Mouse (Mus musculus) right cerebral cortex, postnatal 10 days (tissue): Measurements from ENCODE around the gene Camk2b.
"Not testable (repeated sequence)": the region's sequence is repeated elsewhere in the genome, so short reads cannot be mapped to it uniquely, and the experiment has no call there.

ENCODE experiments used
- DNase-seq, 2 experiments: peaks; one replicate each; pipeline ENCODE4 v3.0.0; 2021; ENCODE audit warnings: low spot score in 2 of 2

The Camk2b gene

DNA sequence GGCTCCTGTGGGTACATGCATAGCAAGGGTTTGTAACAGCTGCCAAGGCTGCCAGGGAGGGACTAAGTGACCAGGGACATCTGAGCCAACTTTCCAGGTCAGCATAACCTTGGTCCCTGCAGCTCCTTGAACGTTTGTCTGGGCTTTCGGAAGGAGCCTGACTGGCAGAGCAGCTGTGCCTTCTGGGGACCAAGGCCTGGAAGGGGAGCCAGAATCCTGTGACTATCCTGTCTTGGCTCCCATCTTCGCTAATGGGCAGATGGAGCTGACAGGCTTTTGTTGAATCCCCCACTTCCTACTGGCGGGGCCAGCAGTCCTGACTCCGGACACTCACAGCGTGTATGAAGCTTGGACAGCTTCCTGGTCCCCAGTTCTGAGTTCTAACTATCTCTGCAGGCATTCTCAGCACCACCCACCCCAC is 51.1 kb downstream of the Camk2b start:
- no peak for DNase-seq

DNA sequence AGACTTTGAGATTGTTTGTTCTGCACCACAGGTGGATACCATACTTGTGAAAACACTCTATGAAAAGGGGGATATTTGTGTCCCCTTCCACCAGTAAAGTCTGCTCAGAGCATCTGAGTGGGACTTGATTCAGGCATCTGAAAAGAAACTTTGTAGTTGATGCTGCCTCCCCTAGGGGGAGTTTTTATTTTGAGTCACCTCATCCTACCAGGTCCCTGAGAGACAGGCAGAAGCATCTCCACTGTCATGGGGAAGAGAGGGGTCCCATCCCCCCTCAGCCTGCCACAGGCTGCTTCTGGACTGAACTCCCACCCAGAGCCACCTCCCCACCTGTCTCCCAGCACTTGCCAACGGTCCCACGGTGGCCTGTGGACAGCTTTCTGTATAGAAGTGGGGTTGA is 52.8 kb downstream of the Camk2b start:
- DNase-seq: no peak

DNA sequence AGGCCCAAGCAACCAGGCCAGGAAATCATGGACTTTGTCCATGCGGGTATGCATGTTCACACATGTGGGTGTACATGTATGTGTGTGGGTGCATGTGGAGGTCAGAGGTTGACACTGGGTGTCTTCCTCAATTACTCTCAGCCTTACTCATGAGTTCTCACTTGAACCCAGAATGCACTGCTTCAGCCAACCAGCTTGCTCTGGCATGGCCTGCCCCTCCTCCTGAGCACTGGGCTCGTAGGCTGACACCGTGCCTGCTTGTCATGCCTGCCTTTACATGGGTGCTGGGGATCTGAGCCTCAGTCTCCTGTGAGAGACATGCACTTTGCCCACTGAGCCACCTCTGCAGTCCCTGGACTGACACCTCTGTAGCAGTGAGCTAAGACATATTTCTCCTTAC is 54.3 kb downstream of the Camk2b start:
- DNase-seq: no peak

DNA sequence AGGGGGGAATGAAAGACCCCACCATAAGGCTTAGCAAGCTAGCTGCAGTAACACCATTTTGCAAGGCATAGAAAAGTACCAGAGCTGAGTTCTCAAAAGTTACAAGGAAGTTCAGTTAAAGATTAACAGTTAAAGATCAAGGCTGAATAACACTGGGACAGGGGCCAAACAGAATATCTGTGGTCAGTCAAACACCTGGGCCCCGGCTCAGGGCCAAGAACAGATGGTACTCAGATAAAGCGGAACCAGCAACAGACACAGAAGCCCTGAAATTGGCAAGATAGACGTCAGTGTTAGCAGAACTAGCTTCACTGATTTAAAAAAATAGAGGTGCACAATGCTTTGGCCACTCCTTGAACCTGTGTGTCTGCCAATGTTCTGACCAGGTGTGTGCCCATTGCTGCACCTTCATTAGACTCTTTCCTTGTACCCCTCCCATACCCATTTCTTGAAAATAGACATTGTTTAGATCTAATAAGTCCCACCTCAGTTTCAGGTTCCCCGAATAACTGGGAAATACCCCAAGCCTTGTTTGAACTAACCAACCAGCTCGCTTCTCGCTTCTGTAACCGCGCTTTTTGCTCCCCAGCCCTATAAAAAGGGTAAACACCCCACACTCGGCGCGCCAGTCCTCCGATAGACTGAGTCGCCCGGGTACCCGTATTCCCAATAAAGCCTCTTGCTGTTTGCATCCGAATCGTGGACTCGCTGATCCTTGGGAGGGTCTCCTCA is 55.2 kb downstream of the Camk2b start:
- DNase-seq: not testable (repeated sequence)

GRCm38 (mm10) chr11:6007779-6008128 is 58.4 kb downstream of the Camk2b start:
- not testable (repeated sequence) for DNase-seq

DNA sequence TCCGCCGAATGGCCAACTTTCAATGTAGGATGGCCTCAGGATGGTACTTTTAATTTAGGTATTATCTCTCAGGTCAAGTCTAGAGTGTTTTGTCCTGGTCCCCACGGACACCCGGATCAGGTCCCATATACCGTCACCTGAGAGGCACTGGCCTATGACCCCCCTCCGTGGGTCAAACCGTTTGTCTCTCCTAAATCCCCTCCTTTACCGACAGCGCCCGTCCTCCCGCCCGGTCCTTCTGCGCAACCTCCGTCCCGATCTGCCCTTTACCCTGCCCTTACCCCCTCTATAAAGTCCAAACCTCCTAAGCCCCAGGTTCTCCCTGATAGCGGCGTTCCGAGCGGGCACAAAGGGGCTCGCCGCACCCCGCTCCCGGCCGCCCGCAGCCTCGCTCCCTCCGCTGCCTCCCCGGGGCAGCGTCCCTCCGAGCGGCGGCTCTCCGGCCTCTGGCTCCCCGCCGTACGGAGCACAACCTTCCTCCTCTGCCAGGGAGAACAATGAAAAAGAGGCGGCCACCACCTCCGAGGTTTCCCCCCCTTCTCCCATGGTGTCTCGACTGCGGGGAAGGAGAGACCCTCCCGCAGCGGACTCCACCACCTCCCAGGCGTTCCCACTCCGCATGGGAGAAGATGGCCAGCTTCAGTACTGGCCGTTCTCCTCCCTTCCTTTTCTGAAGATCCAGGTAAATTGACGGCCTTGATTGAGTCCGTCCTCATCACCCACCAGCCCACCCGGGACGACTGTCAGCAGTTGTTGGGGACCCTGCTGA is 59.0 kb downstream of the Camk2b start:
- not testable (repeated sequence) for DNase-seq

DNA sequence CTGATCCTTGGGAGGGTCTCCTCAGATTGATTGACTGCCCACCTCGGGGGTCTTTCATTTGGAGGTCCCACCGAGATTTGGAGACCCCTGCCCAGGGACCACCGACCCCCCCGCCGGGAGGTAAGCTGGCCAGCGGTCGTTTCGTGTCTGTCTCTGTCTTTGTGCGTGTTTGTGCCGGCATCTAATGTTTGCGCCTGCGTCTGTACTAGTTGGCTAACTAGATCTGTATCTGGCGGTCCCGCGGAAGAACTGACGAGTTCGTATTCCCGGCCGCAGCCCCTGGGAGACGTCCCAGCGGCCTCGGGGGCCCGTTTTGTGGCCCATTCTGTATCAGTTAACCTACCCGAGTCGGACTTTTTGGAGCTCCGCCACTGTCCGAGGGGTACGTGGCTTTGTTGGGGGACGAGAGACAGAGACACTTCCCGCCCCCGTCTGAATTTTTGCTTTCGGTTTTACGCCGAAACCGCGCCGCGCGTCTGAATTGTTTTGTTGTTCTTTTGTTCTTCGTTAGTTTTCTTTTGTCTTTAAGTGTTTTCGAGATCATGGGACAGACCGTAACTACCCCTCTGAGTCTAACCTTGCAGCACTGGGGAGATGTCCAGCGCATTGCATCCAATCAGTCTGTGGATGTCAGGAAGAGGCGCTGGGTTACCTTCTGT is 59.7 kb downstream of the Camk2b start:
- DNase-seq: not testable (repeated sequence)

GRCm38 (mm10) chr11:6005374-6006043 is 60.7 kb downstream of the Camk2b start:
- DNase-seq: not testable (repeated sequence)

DNA sequence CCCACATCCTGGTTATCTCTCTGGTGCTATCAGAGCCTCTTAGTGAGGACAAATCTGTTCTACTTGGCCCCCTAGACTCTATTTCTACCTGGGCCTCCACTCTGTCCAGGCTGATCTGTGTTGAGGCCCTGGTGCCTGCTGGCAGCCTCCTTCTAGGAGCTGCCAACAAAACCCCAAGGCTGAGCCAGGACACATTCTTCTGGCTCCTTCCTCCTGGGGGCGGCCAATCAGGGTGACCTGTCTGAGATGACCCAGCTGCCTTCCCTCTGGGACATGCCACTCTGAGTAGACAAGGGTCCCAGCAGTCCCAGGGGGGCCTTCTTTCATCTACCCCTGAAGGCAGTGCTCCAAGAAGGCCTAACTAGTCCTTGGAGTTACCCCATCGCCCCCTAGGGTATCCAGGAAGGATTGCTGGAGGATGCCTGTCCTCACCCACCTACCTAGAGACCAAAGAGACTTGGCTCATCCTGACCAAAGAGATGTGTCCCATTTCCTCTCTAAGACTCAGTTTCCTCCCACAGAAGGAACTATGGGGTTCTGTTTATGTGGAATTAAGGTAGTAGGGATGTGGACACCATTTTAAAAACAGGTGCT is 63.0 kb downstream of the Camk2b start:
- no peak for DNase-seq

DNA sequence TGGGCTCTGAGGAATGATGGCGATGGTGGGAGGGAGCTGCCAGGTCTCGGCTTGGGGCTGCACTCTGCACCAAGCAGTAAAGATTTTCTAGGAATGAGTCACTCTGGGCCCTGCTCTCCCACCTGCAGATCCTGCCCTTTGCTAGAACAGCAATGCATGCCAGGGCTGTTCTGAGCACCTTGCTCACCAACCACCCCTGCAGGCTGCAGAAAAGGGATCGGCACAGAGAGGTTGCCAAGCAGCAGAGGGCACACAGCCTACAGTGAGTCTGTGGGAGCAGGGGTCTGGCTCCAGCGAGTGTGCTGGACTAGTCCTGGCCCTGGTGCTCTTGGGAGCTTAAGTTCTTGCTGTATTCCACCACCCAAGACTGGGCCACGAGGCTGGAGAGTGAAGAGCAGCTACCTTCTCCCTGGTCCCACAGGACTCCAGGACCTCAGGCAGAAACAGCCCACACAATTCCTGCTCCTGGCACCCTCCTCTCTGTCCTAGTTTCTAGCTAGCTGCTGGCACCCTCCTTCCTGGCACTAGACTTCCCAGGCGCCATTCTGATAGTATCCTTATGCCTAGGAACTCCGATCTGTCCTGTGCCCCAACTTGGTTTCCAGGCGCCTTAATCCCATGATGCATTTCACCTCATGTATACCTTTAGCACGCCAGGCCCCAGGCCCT is 64.0 kb downstream of the Camk2b start:
- DNase-seq: peak in 1 of 2 experiments; percentile 60

DNA sequence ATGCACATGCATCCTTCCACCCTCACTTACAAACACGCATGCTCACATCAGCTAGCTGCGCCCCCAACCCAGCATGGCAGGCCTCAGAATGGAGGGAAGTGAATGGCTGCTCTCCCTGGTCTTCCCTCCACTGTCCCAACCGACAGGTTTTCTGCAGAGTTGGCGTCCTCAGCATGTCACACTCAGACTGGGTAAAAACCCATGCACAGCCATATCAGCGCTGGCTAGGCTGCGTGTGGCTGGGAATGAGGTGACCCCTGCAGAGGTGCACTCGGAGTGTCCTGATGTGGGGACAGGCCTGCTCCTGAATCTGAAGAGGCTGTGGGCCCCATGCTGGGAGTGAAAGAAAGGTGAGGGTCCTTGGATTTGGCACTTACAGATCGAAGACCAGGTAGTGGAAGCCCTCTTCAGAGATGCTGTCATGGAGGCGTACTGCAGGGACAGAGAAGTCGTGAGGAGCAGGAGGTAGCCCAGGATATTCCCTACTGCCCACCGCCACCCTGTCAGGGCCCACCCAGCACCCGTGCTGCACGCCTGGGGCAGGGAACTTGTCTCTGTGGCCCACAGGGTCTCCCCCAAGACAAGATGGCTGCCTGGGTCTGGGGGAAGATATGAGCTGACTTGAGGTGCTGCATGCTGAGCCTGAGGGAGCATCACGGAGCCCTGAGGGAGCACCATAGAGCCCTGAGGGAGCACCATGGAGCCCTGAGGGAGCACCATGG is 65.0 kb downstream of the Camk2b start:
- no peak for DNase-seq

GRCm38 (mm10) chr11:5999832-6000771 is 66.1 kb downstream of the Camk2b start:
- DNase-seq: peak; percentile 91 to 96

DNA sequence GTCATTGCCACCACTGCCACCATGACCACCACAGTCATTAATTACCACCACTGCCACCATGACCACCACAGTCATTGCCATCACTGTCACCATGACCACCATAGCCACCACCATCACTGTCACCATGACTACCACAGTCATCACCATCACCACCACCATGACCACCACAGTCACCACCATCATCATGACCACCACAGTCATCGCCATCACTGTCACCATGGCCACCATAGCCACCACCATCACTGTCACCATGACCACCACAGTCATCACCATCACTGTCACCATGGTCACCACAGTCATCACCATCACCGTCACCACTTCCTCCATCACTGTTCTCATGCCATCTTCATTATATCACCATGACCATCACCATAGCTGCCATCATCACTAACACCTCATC is 67.7 kb downstream of the Camk2b start:
- DNase-seq: no peak

DNA sequence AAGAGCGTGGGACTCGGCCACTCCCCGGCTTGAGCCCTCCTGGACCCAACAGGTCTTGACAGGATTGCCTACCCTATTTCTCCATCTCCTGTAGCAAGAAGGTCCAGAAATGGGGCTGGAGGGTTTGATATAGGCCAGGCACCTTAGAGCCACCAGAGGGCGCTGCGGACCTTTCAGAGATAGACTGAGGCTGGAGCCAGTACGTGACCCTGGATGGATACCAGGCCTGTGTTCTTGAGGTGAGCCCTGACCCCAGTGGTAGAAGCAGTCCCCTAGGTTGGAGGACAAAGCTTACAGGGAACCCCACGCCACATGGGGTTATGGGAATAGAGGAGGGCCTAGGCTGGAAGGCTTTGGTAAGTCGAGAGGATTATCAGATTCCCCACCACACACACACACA is 70.2 kb downstream of the Camk2b start:
- peak; percentile 81 to 87 for DNase-seq

DNA sequence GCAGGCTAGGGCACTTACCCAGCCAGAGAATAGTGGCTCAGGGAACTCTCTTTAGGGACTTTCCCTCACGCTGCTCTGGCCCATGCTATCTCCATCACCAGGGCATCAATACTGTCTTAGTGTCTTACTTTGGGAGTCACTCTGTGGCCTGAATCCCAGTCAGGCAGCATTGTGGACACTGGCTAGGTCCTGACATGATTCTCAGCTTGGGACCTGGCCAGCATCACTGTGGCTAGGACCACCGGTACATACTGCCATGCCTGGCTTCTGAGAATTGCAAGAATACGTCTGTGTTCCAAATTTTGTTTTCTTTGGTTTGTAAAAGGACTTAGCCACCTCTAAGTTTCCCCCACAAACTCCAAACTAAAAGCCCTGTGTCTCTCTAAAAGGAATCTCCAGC is 71.3 kb downstream of the Camk2b start:
- no peak for DNase-seq

- DNase-seq: no peak
Measured at GRCm38 (mm10) chr11:5994212-5994611, 72.0 kb downstream of the Camk2b start.

GRCm38 (mm10) chr11:5990910-5991309 is 75.3 kb downstream of the Camk2b start:
- DNase-seq: peak in 1 of 2 experiments; percentile 61

DNA sequence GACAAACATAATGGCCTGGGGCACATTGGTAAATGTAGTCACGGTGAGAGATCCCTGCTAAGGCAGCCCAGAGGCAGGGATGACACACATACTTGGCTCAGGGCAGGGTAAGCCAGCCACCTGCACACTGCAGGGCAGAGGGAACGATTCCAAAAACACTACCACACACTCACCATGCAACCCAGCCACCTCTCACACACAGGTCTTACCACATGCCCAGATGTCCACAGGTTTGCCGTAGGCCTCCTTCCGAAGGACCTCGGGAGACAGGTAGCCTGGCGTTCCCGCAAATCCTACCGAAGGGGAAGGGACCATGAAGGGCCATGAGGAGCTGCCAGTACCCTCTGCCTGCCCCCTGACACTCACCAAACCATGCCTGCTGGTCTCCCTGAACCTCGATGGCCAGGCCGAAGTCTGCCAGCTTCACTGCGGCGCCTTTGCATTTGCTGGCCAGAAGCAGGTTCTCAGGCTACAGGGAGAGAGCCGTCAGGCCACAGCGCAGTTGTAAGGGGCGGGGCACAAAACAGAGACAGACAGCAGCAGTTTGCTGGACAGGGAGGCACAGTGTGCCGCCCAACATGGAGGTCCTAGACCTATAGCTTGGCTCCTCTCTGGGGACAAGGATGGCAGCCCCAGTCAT is 76.1 kb downstream of the Camk2b start:
- no peak for DNase-seq

DNA sequence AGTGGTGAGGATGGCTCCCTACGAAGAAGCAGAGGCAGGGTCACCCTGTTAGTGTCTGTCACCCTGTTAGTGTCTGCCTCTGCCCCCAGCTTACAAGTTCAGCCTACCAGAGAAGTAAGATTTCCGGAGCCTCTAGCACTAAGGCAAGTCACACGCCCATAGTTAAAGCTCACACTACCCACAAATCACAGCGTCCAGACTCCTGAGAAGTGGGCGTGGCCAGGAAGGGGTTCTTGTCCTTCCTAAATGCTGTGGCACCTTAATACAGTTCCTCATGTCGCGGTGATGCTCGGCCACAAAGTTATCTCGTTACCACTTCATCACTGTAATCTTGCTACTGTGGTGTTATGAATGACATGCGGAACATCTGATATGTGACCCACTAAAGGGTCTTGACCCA is 78.0 kb downstream of the Camk2b start:
- no peak for DNase-seq
